In the genomic region with DNA sequence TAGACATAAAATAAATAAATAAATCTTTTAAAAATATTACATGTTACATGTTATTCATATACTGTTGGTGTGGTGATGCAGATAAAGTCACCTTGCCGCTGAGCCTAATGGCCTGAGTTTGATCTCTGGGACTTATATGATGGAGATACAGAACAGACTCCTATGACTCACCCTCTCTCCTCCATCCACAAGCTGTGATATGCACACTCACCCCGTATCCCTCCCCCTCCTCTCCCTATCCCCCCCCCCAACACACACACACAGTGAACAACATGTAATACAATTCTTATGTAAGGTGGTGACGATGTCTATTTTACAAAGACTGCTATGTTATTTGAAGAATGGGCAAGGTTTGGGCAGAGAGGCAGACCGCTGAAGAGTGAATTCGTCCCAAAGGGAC, we compare ENCODE assay signal across 13 mouse cellular contexts. TPM values are rescaled to one million over a fixed set of nuclear protein-coding genes. Genes with fewer than 3 reads are reported as not detected.
DNase-seq lines count a peak whose midpoint lies in the region; ATAC-seq and TF ChIP-seq lines count a peak whose summit lies in the region.
"Had no signal": no experiment of that assay in that cellular context is flagged by ENCODE, and none has a peak within 500 bp of the region (broad histone marks: within the 10 kb centered on the region; RNA-seq: fewer than 3 reads in every experiment).

No protein-coding gene starts in this region.

- no peaks in the 10 kb centered on the region for H3K27me3 ChIP-seq in kidney, embryonic 16.5 days (ENCODE audit: insufficient read depth, low read length)
- H3K27me3 ChIP-seq in kidney, embryonic 14.5 days (ENCODE audit: control insufficient read depth, insufficient read depth, low read length), result no peaks in the 10 kb centered on the region; the same call in 1 of the 2 replicates
- H3K27me3 ChIP-seq in stomach, embryonic 14.5 days (ENCODE audit: control insufficient read depth, insufficient read depth, low read length), result no peaks in the 10 kb centered on the region
- no peaks in the 10 kb centered on the region for H3K27me3 ChIP-seq in stomach, postnatal 0 days (ENCODE audit: control insufficient read depth, insufficient read depth, low read length)
- no peaks in the 10 kb centered on the region for H3K27me3 ChIP-seq in liver, embryonic 13.5 days
- H3K27me3 ChIP-seq in neural tube, embryonic 15.5 days (replicated peaks), result no peaks in the 10 kb centered on the region
- H3K27me3 ChIP-seq: heart, embryonic 12.5 days; neural tube, embryonic 12.5 days had no signal

- TF ChIP-seq CTCF in stomach, postnatal 0 days (IDR thresholded peaks at IDR 0.05; ENCODE audit: low read depth), result no peak

- H3K36me3 ChIP-seq in kidney, embryonic 16.5 days (ENCODE audit: insufficient read depth, low read length), result no peaks in the 10 kb centered on the region
- H3K36me3 ChIP-seq in kidney, embryonic 14.5 days (ENCODE audit: control insufficient read depth, insufficient read depth, low read length), result no peaks in the 10 kb centered on the region
- H3K36me3 ChIP-seq in stomach, embryonic 14.5 days (ENCODE audit: control insufficient read depth, insufficient read depth, low read length), result no peaks in the 10 kb centered on the region
- H3K36me3 ChIP-seq in stomach, postnatal 0 days (ENCODE audit: control insufficient read depth, insufficient read depth, low read length), result no peaks in the 10 kb centered on the region
- no peaks in the 10 kb centered on the region for H3K36me3 ChIP-seq in liver, embryonic 13.5 days
- no peaks in the 10 kb centered on the region for H3K36me3 ChIP-seq in neural tube, embryonic 15.5 days
- H3K36me3 ChIP-seq: G1E; heart, embryonic 12.5 days; midbrain, embryonic 10.5 days; neural tube, embryonic 12.5 days had no signal

- no peak overlapping the region; the same call in 1 of the 2 replicates for H3K4me2 ChIP-seq in kidney, embryonic 16.5 days (replicated peaks; ENCODE audit: low read depth, low read length)
- H3K4me2 ChIP-seq in kidney, embryonic 14.5 days (replicated peaks; ENCODE audit: low read depth, low read length), result no peak overlapping the region
- no peak overlapping the region for H3K4me2 ChIP-seq in stomach, embryonic 14.5 days (replicated peaks; ENCODE audit: low read depth, low read length)
- H3K4me2 ChIP-seq in stomach, postnatal 0 days (replicated peaks; ENCODE audit: low read depth), result no peak overlapping the region
- H3K4me2 ChIP-seq in liver, embryonic 13.5 days, result peak overlapping the region; percentile 55
- H3K4me2 ChIP-seq in neural tube, embryonic 15.5 days, result no peak overlapping the region
- H3K4me2 ChIP-seq: heart, embryonic 12.5 days; neural tube, embryonic 12.5 days had no signal

- 60% methylated on average over 5 of the region's 5 CpGs for WGBS in kidney, embryonic 16.5 days
- 61% methylated on average over 5 of the region's 5 CpGs for WGBS in kidney, embryonic 14.5 days
- WGBS in stomach, embryonic 14.5 days, result 65% methylated on average over 5 of the region's 5 CpGs
- WGBS in stomach, postnatal 0 days, result 63% methylated on average over 5 of the region's 5 CpGs
- 51% methylated on average over 5 of the region's 5 CpGs for WGBS in liver, embryonic 13.5 days (ENCODE audit: insufficient replicate concordance)
- WGBS in neural tube, embryonic 15.5 days, result 91% methylated on average over 5 of the region's 5 CpGs

- TF ChIP-seq EP300 in stomach, postnatal 0 days (optimal IDR thresholded peaks at IDR 0.05), result no peak

- no peak overlapping the region for H3K4me3 ChIP-seq in kidney, embryonic 16.5 days (ENCODE audit: low read length)
- no peak overlapping the region for H3K4me3 ChIP-seq in kidney, embryonic 14.5 days (ENCODE audit: low read length)
- no peak overlapping the region for H3K4me3 ChIP-seq in stomach, embryonic 14.5 days (ENCODE audit: low read depth, low read length)
- H3K4me3 ChIP-seq in stomach, postnatal 0 days (ENCODE audit: low read depth, low read length), result no peak overlapping the region
- H3K4me3 ChIP-seq in liver, embryonic 13.5 days (replicated peaks), result no peak overlapping the region
- H3K4me3 ChIP-seq in neural tube, embryonic 15.5 days (replicated peaks), result no peak overlapping the region
- H3K4me3 ChIP-seq: heart, embryonic 12.5 days; midbrain, embryonic 10.5 days; neural tube, embryonic 12.5 days had no signal

- no peak; the same call in 1 of the 2 replicates for ATAC-seq in kidney, embryonic 16.5 days (ENCODE audit: low FRiP score, low TSS enrichment)
- ATAC-seq in kidney, embryonic 14.5 days (ENCODE audit: low FRiP score, low TSS enrichment), result no peak; the same call in 1 of the 2 replicates
- peak; percentile 50; the same call in 1 of the 2 replicates for ATAC-seq in stomach, embryonic 14.5 days (ENCODE audit: insufficient number of reproducible peaks, insufficient read depth, low FRiP score, low read depth)
- ATAC-seq in stomach, postnatal 0 days (ENCODE audit: low FRiP score, low TSS enrichment), result no peak
- ATAC-seq in liver, embryonic 13.5 days (ENCODE audit: low read depth), result no peak
- no peak for ATAC-seq in neural tube, embryonic 15.5 days (ENCODE audit: low FRiP score)
- ATAC-seq: forebrain, embryonic 14.5 days had no signal

- H3K4me1 ChIP-seq in kidney, embryonic 16.5 days (ENCODE audit: insufficient read depth, low read length), result peaks cover 13% of the 10 kb centered on the region
- peaks cover 9% of the 10 kb centered on the region; the same call in 1 of the 2 replicates for H3K4me1 ChIP-seq in kidney, embryonic 14.5 days (ENCODE audit: control insufficient read depth, insufficient read depth, low read length)
- H3K4me1 ChIP-seq in stomach, embryonic 14.5 days (ENCODE audit: control insufficient read depth, insufficient read depth, low read length), result no peaks in the 10 kb centered on the region
- H3K4me1 ChIP-seq in stomach, postnatal 0 days (replicated peaks; ENCODE audit: control insufficient read depth, insufficient read depth), result 0 out of 2 replicates have a peak, but pooled peaks cover 3% of the 10 kb centered on the region
- peaks cover 91% of the 10 kb centered on the region for H3K4me1 ChIP-seq in liver, embryonic 13.5 days (replicated peaks)
- peaks cover 10% of the 10 kb centered on the region for H3K4me1 ChIP-seq in neural tube, embryonic 15.5 days

- DNase-seq in stomach, postnatal 0 days (ENCODE audit: low spot score), result no peak
- no peak for DNase-seq in liver, embryonic 13.5 days
- DNase-seq in ovary, postnatal 36 days (ENCODE audit: low spot score), result no peak
- DNase-seq: heart, postnatal 36 days had no signal

- H3K9ac ChIP-seq in kidney, embryonic 16.5 days (replicated peaks; ENCODE audit: low read length), result no peak overlapping the region
- H3K9ac ChIP-seq in kidney, embryonic 14.5 days (ENCODE audit: low read depth, low read length), result no peak overlapping the region
- no peak overlapping the region for H3K9ac ChIP-seq in stomach, embryonic 14.5 days (replicated peaks; ENCODE audit: low read depth, low read length)
- no peak overlapping the region for H3K9ac ChIP-seq in stomach, postnatal 0 days (ENCODE audit: low read length)
- peak overlapping the region; percentile 71 for H3K9ac ChIP-seq in liver, embryonic 13.5 days
- no peak overlapping the region for H3K9ac ChIP-seq in neural tube, embryonic 15.5 days (replicated peaks)
- H3K9ac ChIP-seq: heart, embryonic 12.5 days; neural tube, embryonic 12.5 days had no signal

- H3K27ac ChIP-seq in kidney, embryonic 16.5 days (ENCODE audit: low read length), result peak overlapping the region; percentile 31; the same call in 1 of the 2 replicates
- H3K27ac ChIP-seq in kidney, embryonic 14.5 days (ENCODE audit: low read depth, low read length), result no peak overlapping the region
- H3K27ac ChIP-seq in stomach, embryonic 14.5 days (ENCODE audit: low read length), result no peak overlapping the region
- H3K27ac ChIP-seq in stomach, postnatal 0 days (replicated peaks), result no peak overlapping the region
- peak overlapping the region; percentile 99 for H3K27ac ChIP-seq in liver, embryonic 13.5 days
- no peak overlapping the region for H3K27ac ChIP-seq in neural tube, embryonic 15.5 days (replicated peaks)
- H3K27ac ChIP-seq: midbrain, embryonic 10.5 days; neural tube, embryonic 12.5 days had no signal

- H3K9me3 ChIP-seq in kidney, embryonic 16.5 days (ENCODE audit: low read length), result no peaks in the 10 kb centered on the region
- no peaks in the 10 kb centered on the region for H3K9me3 ChIP-seq in kidney, embryonic 14.5 days (ENCODE audit: control insufficient read depth, low read length)
- no peaks in the 10 kb centered on the region for H3K9me3 ChIP-seq in stomach, embryonic 14.5 days (ENCODE audit: control insufficient read depth, low read depth, low read length)
- no peaks in the 10 kb centered on the region for H3K9me3 ChIP-seq in stomach, postnatal 0 days (ENCODE audit: control insufficient read depth, low read length)
- no peaks in the 10 kb centered on the region for H3K9me3 ChIP-seq in liver, embryonic 13.5 days (replicated peaks)
- no peaks in the 10 kb centered on the region for H3K9me3 ChIP-seq in neural tube, embryonic 15.5 days (replicated peaks)
- H3K9me3 ChIP-seq: G1E; heart, embryonic 12.5 days; midbrain, embryonic 10.5 days; neural tube, embryonic 12.5 days had no signal

RNA-seq across cellular contexts. Expression of a gene that starts 0.7 kb away (rescaled TPM):
- 75.2 and 78.0 TPM in 2 replicates for polyA plus RNA-seq in kidney, embryonic 16.5 days (2015; fragmentation: Nextera tagmentation; extraction: Ambion mirVana)
- 72.8 and 82.9 TPM in 2 replicates for polyA plus RNA-seq in kidney, embryonic 14.5 days (2014; fragmentation: Nextera tagmentation; extraction: Ambion mirVana)
- polyA plus RNA-seq in stomach, embryonic 14.5 days (2014; fragmentation: Nextera tagmentation; extraction: Ambion mirVana), result 66.8 and 79.1 TPM in 2 replicates
- 95.2 and 100 TPM in 2 replicates for polyA plus RNA-seq in stomach, postnatal 0 days (2015; fragmentation: Nextera tagmentation; extraction: Ambion mirVana)
- 301 and 344 TPM in 2 replicates for polyA plus RNA-seq in liver, embryonic 13.5 days (2015; fragmentation: Nextera tagmentation; extraction: Ambion mirVana)
- polyA plus RNA-seq in neural tube, embryonic 15.5 days (2015; fragmentation: Nextera tagmentation; extraction: Ambion mirVana), result 153 and 156 TPM in 2 replicates

Comparison
In these comparisons a context has a peak if more than half of its experiments do, and no peak if none do; other contexts are left out.
1. H3K27ac ChIP-seq: peak in kidney, embryonic 16.5 days (single experiment) and liver, embryonic 13.5 days (single experiment); none in kidney, embryonic 14.5 days (single experiment), stomach, embryonic 14.5 days (single experiment), stomach, postnatal 0 days (single experiment) and neural tube, embryonic 15.5 days (single experiment).